Mouse (Mus musculus) stomach, postnatal 0 days (tissue): ENCODE measurements around the gene Slc24a3. TPM values are rescaled to one million over a fixed set of nuclear protein-coding genes. Genes with fewer than 3 reads are reported as not detected.

Experiments
- ATAC-seq: fragments of 200-750 bp; cut with Nextera tagmentation; 2 replicates; pipeline ENCODE4 v1.8.0; 2017; ENCODE audit not compliant: low FRiP score, low TSS enrichment
- DNase-seq: peaks from one replicate; pipeline ENCODE4 v3.0.0-alpha.2; 2016; ENCODE audit warnings: low spot score
- H3K27ac ChIP-seq: fragments of 300-500 bp; sonication (generic); replicated peaks from 2 replicates; pipeline ENCODE4 v1.5.1; 2014; ENCODE audit warnings: mild to moderate bottlenecking, control low read depth
- H3K27me3 ChIP-seq: fragments of 300-500 bp; sonication (generic); 2 replicates; pipeline ENCODE4 v1.6.1; 2014; ENCODE audit warnings: low read length; ENCODE audit not compliant: control insufficient read depth, insufficient read depth
- H3K36me3 ChIP-seq: fragments of 300-500 bp; sonication (generic); 2 replicates; pipeline ENCODE4 v1.6.1; 2014; ENCODE audit warnings: low read length, mixed read lengths; ENCODE audit not compliant: control insufficient read depth, insufficient read depth
- H3K4me1 ChIP-seq: fragments of 300-500 bp; sonication (generic); replicated peaks from 2 replicates; pipeline ENCODE4 v1.6.1; 2014; ENCODE audit warnings: antibody characterized with exemption; ENCODE audit not compliant: control insufficient read depth, insufficient read depth
- H3K4me2 ChIP-seq: fragments of 300-500 bp; sonication (generic); replicated peaks from 2 replicates; pipeline ENCODE4 v1.6.1; 2014; ENCODE audit warnings: low read depth, mild to moderate bottlenecking, control low read depth, moderate library complexity
- H3K4me3 ChIP-seq: fragments of 300-500 bp; sonication (generic); 2 replicates; pipeline ENCODE4 v1.5.1; 2014; ENCODE audit warnings: low read depth, low read length, control low read depth
- H3K9ac ChIP-seq: fragments of 300-500 bp; sonication (generic); 2 replicates; pipeline ENCODE4 v1.6.1; 2014; ENCODE audit warnings: mild to moderate bottlenecking, low read length, control low read depth, mixed read lengths
- H3K9me3 ChIP-seq: fragments of 300-500 bp; sonication (generic); 2 replicates; pipeline ENCODE4 v1.6.1; 2016; ENCODE audit warnings: low read length; ENCODE audit not compliant: control insufficient read depth
- CTCF ChIP-seq: IDR thresholded peaks from 2 replicates; pipeline ENCODE4 v1.5.1; 2016; ENCODE audit warnings: antibody characterized with exemption, low read depth, mild to moderate bottlenecking, moderate library complexity
- EP300 ChIP-seq: optimal IDR thresholded peaks from 2 replicates; pipeline ENCODE3; 2016; ENCODE audit warnings: antibody characterized with exemption
- WGBS: fragments of 180-500 bp; shearing (Covaris S2); extraction: QIAGEN DNeasy Blood & Tissue Kit; methylation state at CpG from one replicate; pipeline ENCODE4 v1.1.7; 2014; 5-methylcytosine and 5-hydroxymethylcytosine counted together
- polyA plus RNA-seq: library from polyadenylated mRNA; unstranded; fragments of >200 nt; fragmentation: Nextera tagmentation; extraction: Ambion mirVana; gene quantifications from 2 replicates; pipeline ENCODE4 v1.2.1, GENCODE M21; 2015

Gene Slc24a3
- polyA plus RNA-seq, 1 experiment from 2014 or later = 5.7 TPM

DNA sequence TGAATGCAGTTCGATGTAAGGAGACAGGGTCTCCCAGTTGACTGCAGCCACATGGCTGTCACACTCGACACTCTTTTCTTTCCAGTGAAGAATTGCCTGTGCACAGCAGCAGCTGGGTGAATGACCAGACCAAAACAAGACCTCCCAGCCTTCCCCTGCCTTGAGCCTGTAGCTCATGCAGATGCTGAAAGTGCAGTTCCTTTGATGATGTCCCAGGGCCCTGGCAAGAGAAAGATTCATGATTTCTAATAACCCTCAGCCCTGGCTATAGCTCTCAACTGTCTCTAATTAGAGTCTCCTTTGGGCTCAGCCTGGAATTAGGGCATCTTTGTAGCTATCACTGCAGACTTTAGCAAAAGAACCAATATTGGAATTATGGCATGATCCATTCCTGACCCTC is 312.1 kb downstream of the Slc24a3 start:
- WGBS = 49% methylated on average over 2 of the region's 2 CpGs
- TF ChIP-seq CTCF (no peak), EP300 (no peak)
- ATAC-seq = no peak
- H3K4me2 ChIP-seq = no peak overlapping the region
- no peak overlapping the region for H3K27ac ChIP-seq
- no peaks in the 10 kb centered on the region for H3K9me3 ChIP-seq
- DNase-seq = no peak
- H3K4me1 ChIP-seq = no peaks in the 10 kb centered on the region
- H3K27me3 ChIP-seq = no peaks in the 10 kb centered on the region
- H3K9ac ChIP-seq = no peak overlapping the region
- no peaks in the 10 kb centered on the region for H3K36me3 ChIP-seq
- no peak overlapping the region for H3K4me3 ChIP-seq

DNA sequence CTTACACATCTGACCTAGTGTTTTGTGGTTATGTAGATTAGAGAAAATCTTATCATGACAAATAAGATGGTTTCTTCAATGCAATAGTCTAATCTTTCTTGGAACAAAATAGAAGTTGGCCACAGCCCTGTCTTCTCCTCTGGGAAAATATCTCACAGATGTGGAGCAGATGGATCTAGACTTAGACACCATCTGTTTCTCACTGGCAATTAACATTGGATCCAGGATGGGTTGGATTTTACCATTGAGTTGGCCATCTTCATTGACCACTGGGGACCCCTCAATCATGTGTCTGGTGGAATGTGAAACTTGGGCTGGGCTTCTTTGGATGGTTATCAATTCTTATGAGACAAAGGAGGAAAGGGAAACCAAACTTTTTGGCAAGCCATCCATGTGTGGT is 332.7 kb downstream of the Slc24a3 start:
- Histone ChIP-seq H3K9ac (no peak overlapping the region), H3K27me3 (no peaks in the 10 kb centered on the region), H3K9me3 (no peaks in the 10 kb centered on the region), H3K4me1 (no peaks in the 10 kb centered on the region), H3K27ac (no peak overlapping the region), H3K4me3 (no peak overlapping the region), H3K4me2 (no peak overlapping the region), H3K36me3 (no peaks in the 10 kb centered on the region)
- DNase-seq (no peak), ATAC-seq (no peak)
- no peak for TF ChIP-seq EP300
- no peak for TF ChIP-seq CTCF

DNA sequence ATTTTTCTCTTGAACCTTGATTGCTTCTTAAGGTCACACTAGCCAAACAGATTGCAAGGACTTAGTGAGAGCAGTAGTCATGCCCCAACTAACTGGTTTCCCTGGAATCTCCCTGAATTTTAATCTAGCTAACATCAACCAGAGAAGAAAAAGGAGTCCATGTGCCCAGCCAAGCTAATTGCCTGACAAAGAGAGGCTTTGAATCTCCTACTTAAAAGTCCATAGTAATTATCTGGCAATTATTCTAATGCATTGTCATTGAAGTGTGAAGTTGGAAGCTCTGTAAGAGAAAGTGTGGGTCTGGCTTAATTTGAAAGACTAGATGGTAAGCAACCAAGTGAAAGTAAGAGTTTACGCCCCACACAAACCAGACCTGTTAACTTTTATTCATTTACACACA is 333.9 kb downstream of the Slc24a3 start:
- Histone ChIP-seq H3K27ac (no peak overlapping the region), H3K4me3 (no peak overlapping the region)
- DNase-seq = no peak

DNA sequence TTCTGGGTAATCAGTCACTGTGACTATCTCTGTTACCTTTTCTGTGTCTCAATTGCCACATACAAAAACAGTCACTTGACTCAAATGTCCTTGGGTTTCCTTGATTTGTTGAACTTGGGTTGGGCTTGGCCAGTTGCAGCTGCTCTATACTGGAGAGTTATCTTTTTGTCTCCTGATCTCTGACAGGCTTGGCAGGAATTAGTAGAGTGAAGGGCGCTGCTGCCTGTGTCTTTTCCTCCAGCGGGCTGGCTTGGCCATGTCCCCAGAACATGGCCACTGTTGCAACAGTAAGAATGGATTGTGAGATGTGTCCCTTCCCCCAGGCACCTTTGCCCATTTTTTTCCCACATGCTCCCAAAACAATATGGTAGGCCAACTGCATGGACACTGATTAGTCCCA is 340.1 kb downstream of the Slc24a3 start:
- Histone ChIP-seq H3K4me2 (no peak overlapping the region), H3K4me3 (no peak overlapping the region), H3K27me3 (no peaks in the 10 kb centered on the region), H3K4me1 (no peaks in the 10 kb centered on the region), H3K36me3 (no peaks in the 10 kb centered on the region), H3K27ac (no peak overlapping the region), H3K9ac (no peak overlapping the region), H3K9me3 (no peaks in the 10 kb centered on the region)
- no peak for TF ChIP-seq CTCF
- TF ChIP-seq EP300 = no peak
- DNase-seq (no peak), ATAC-seq (no peak)
- 74% methylated on average over 2 of the region's 2 CpGs for WGBS

More for the DNA sequence above, 333.9 kb downstream of the Slc24a3 start:
- no peak for TF ChIP-seq CTCF
- no peak for TF ChIP-seq EP300
- ATAC-seq = no peak
- no peaks in the 10 kb centered on the region for H3K27me3 ChIP-seq
- no peaks in the 10 kb centered on the region for H3K4me1 ChIP-seq
- H3K36me3 ChIP-seq = no peaks in the 10 kb centered on the region
- 91% methylated on average over 1 of the region's 1 CpGs for WGBS
- H3K9ac ChIP-seq = no peak overlapping the region
- H3K9me3 ChIP-seq = no peaks in the 10 kb centered on the region
- H3K4me2 ChIP-seq = no peak overlapping the region

DNA sequence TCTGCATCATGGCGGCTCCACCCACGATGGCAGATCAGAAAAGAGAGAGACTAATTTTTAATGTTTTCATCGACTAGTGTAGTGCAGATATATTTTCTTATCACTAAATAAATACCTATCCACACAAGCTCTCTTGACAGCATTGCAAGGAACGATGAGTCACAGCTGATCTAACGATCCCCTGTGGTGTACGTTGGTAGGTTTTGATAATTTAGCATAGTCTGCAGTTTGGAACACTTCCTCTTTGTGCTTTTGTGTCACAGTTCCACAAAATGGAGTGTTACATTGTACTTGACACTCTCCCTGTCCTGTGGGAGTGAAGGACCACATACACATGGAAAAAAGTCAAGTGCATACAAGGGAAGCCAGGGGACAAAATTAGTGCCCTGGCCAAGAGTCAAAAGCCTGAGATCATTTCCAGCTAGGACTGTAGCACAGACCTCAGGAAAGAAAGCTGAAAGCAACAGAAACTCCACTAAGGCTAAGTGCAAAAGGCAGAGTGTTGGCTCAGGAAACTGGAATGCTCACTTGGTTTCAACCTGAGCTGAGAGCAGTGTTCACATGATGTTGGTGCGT is 343.2 kb downstream of the Slc24a3 start:
- WGBS = 69% methylated on average over 7 of the region's 7 CpGs
- no peak overlapping the region for H3K4me2 ChIP-seq
- DNase-seq (no peak), ATAC-seq (no peak)
- H3K4me1 ChIP-seq = no peaks in the 10 kb centered on the region
- no peak overlapping the region for H3K27ac ChIP-seq
- TF ChIP-seq CTCF (no peak), EP300 (no peak)
- H3K36me3 ChIP-seq = no peaks in the 10 kb centered on the region
- H3K9ac ChIP-seq = no peak overlapping the region
- H3K4me3 ChIP-seq = no peak overlapping the region
- no peaks in the 10 kb centered on the region for H3K27me3 ChIP-seq
- no peaks in the 10 kb centered on the region for H3K9me3 ChIP-seq

DNA sequence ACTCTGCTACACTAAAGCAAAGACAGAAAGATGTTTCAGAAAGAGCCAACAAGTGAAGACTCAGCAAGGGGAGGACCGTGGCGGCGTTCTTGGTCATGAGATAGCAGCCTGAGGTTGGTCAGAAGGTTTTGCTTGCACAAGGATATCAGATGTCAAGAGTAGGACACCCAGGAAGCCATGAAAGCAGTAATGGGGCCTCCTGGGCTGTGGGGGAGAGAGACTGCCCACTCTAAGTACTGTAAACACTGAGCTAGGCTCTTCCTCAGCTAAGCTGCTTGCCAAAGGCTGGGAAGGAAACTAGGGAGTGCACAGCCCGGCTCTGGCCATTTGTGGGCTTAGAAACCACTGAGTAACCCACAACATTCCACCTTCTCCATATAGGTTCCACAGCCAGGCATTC is 348.4 kb downstream of the Slc24a3 start:
- Histone ChIP-seq H3K27ac (no peak overlapping the region), H3K4me2 (no peak overlapping the region), H3K27me3 (no peaks in the 10 kb centered on the region), H3K36me3 (no peaks in the 10 kb centered on the region), H3K4me3 (no peak overlapping the region), H3K4me1 (no peaks in the 10 kb centered on the region), H3K9me3 (no peaks in the 10 kb centered on the region), H3K9ac (no peak overlapping the region)
- 52% methylated on average over 4 of the region's 4 CpGs for WGBS
- DNase-seq (no peak), ATAC-seq (no peak)
- TF ChIP-seq CTCF (no peak), EP300 (no peak)
